Mouse (Mus musculus) liver, embryonic 14.5 days (tissue): Measurements from ENCODE around the gene Chd1l. TPM values are rescaled to one million over a fixed set of nuclear protein-coding genes. Genes with fewer than 3 reads are reported as not detected.

ENCODE experiments used
- ATAC-seq: fragments of 200-750 bp; cut with Nextera tagmentation; 2 replicates; pipeline ENCODE4 v1.8.0; 2017; ENCODE audit warnings: moderate number of reproducible peaks, mild to moderate bottlenecking, moderate library complexity; ENCODE audit not compliant: insufficient read depth
- DNase-seq, 3 experiments: peaks; one replicate each; pipeline ENCODE4 v3.0.0-alpha.2; 2012 to 2013; ENCODE audit warnings: low read depth in 3 of 3, low spot score in 3 of 3
- H3K27ac ChIP-seq: fragments of 300-500 bp; sonication (generic); 2 replicates; pipeline ENCODE4 v1.5.1; 2014; ENCODE audit warnings: moderate library complexity, mild to moderate bottlenecking, control low read depth, inconsistent platforms
- H3K27me3 ChIP-seq: fragments of 300-500 bp; sonication (generic); 2 replicates; pipeline ENCODE4 v1.6.1; 2014; ENCODE audit warnings: mild to moderate bottlenecking, low read length, moderate library complexity; ENCODE audit not compliant: control insufficient read depth, insufficient read depth
- H3K36me3 ChIP-seq: fragments of 300-500 bp; sonication (generic); replicated peaks from 2 replicates; pipeline ENCODE4 v1.6.1; 2014; ENCODE audit warnings: low read depth; ENCODE audit not compliant: control insufficient read depth, insufficient read depth
- H3K4me1 ChIP-seq, 2 experiments: fragments of 200-500 bp in 1 of 2; fragments of 300-500 bp in 1 of 2; sonication (generic) in 1 of 2; replicated peaks; 2 replicates each; pipeline ENCODE4 v1.6.1; 2012 to 2014; ENCODE audit warnings: antibody characterized with exemption in 1 of 2, inconsistent platforms in 1 of 2, low read length in 1 of 2; ENCODE audit not compliant: control insufficient read depth in 2 of 2, insufficient read depth in 2 of 2
- H3K4me2 ChIP-seq: fragments of 300-500 bp; sonication (generic); 2 replicates; pipeline ENCODE4 v1.6.1; 2014; ENCODE audit warnings: low read depth, mild to moderate bottlenecking, control low read depth, moderate library complexity
- H3K4me3 ChIP-seq, 2 experiments: fragments of 200-500 bp in 1 of 2; fragments of 300-500 bp in 1 of 2; sonication (generic) in 1 of 2; 2 replicates each; pipeline ENCODE4 v1.5.1; 2012 to 2014; ENCODE audit warnings: low read depth in 2 of 2, low read length in 2 of 2, mild to moderate bottlenecking in 2 of 2, control low read depth in 1 of 2, inconsistent platforms in 1 of 2, moderate library complexity in 1 of 2; ENCODE audit not compliant: insufficient read depth in 1 of 2
- H3K9ac ChIP-seq: fragments of 300-500 bp; sonication (generic); replicated peaks from 2 replicates; pipeline ENCODE4 v1.6.1; 2014; ENCODE audit warnings: mild to moderate bottlenecking, control low read depth, moderate library complexity
- H3K9me3 ChIP-seq: fragments of 300-500 bp; sonication (generic); 2 replicates; pipeline ENCODE4 v1.6.1; 2016; ENCODE audit warnings: low read length, mixed read lengths; ENCODE audit not compliant: control insufficient read depth
- CTCF ChIP-seq: IDR thresholded peaks from 2 replicates; pipeline ENCODE4 v1.5.1; 2016; ENCODE audit warnings: antibody characterized with exemption, low read depth, control low read depth
- EP300 ChIP-seq: IDR thresholded peaks from 2 replicates; pipeline ENCODE4 v1.6.1; 2016; ENCODE audit warnings: antibody characterized with exemption, low read depth
- WGBS: fragments of 180-500 bp; shearing (Covaris S2); extraction: QIAGEN DNeasy Blood & Tissue Kit; methylation state at CpG from one replicate; pipeline ENCODE4 v1.1.7; 2014; ENCODE audit not compliant: insufficient replicate concordance; 5-methylcytosine and 5-hydroxymethylcytosine counted together
- polyA plus RNA-seq, 2 experiments: library from polyadenylated mRNA; depleted of rRNA in 1 of 2; stranded (reverse) in 1 of 2; unstranded in 1 of 2; fragments of >200 nt; fragmentation: Nextera tagmentation in 1 of 2; extraction: Ambion mirVana in 1 of 2; gene quantifications; 2 replicates each; pipeline versions ENCODE4 v1.2.1 to v1.2.3; 2012 to 2014

The Chd1l gene
- polyA plus RNA-seq, 2 experiments, result 7.0 to 10.3 TPM

DNA sequence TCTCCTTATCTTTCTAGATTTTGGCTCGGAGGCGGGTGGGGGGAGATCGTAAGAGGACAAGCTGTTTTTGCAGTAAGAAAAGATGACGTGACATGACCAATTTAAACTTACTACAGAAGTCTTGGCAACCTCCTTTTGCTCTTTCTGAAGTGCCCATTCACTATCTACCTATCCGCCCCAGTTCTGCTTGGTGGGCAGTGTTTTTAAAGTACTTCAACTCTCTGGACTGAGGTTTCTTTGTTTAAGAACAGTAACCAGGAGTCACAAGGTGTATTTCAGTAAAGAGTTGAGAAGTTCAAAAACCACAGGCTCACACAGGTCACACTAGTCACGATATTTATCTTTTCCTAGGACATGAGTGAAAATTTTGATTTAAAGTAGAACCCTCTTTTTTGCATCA is 14.9 kb downstream of the Chd1l start:
- WGBS, result 68% methylated on average over 6 of the region's 6 CpGs

DNA sequence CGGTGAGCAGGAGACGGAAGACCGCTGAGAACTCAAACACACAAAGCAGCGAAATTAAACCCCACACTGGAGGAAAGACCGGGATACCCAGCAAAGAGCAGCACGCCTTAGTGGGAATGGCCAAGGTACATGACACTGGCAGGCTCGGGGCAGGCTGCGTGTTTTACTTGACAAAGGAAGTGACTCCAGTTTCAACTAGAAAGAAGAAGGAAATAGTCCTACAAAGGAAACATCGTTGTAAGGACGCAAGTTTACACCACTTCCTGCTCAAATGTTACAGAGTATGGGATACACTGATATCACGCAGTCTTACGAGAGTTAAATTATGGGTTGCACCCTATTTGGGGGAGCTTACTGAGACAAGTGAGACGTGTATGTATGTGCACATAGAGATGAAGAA is 15.9 kb downstream of the Chd1l start:
- no peaks in the 10 kb centered on the region for H3K27me3 ChIP-seq
- H3K36me3 ChIP-seq, result no peaks in the 10 kb centered on the region
- H3K4me3 ChIP-seq, result no peak overlapping the region
- 69% methylated on average over 13 of the region's 13 CpGs for WGBS
- ATAC-seq, result no peak
- DNase-seq, result no peak
- H3K4me1 ChIP-seq, result no peaks in the 10 kb centered on the region; a peak in 1 of 4 replicates
- no peak overlapping the region for H3K4me2 ChIP-seq
- TF ChIP-seq CTCF (no peak), EP300 (no peak)
- no peaks in the 10 kb centered on the region for H3K9me3 ChIP-seq
- no peak overlapping the region for H3K9ac ChIP-seq
- no peak overlapping the region for H3K27ac ChIP-seq

More for the DNA sequence above, 14.9 kb downstream of the Chd1l start:
- H3K4me1 ChIP-seq, result no peaks in the 10 kb centered on the region; a peak in 1 of 4 replicates
- no peak overlapping the region for H3K4me2 ChIP-seq
- no peaks in the 10 kb centered on the region for H3K36me3 ChIP-seq
- no peaks in the 10 kb centered on the region for H3K27me3 ChIP-seq
- DNase-seq (no peak), ATAC-seq (no peak)
- H3K27ac ChIP-seq, result no peak overlapping the region
- TF ChIP-seq EP300 (no peak), CTCF (no peak)
- no peak overlapping the region for H3K4me3 ChIP-seq
- no peaks in the 10 kb centered on the region for H3K9me3 ChIP-seq
- no peak overlapping the region for H3K9ac ChIP-seq

DNA sequence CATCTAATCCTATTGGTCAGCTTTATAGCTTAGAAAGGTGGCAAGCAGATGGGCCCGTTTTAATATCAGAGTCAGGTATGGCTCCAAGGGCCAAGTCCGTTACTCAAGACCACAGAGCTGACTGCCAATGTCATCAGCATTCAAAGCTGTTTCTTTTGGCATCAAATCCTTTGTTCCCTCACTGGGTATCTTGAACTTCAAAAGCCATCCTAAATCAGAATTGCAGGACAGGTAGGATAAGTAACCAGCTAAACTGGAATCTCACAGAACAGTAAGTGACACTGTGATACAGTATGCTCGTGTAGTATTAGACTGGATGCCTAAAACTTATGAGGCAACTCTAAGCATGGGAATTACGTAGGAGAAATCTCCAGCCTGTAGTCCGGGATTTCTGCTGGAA is 16.9 kb downstream of the Chd1l start:
- ATAC-seq, result no peak
- H3K27me3 ChIP-seq, result no peaks in the 10 kb centered on the region
- no peaks in the 10 kb centered on the region for H3K9me3 ChIP-seq
- DNase-seq, result no peak
- H3K9ac ChIP-seq, result no peak overlapping the region
- no peaks in the 10 kb centered on the region; the same call in 1 of the 2 replicates for H3K36me3 ChIP-seq
- no peak overlapping the region for H3K4me3 ChIP-seq
- no peaks in the 10 kb centered on the region; a peak in 1 of 4 replicates for H3K4me1 ChIP-seq
- no peak overlapping the region for H3K4me2 ChIP-seq
- TF ChIP-seq EP300 (no peak), CTCF (no peak)
- WGBS, result 81% methylated on average over 5 of the region's 5 CpGs
- H3K27ac ChIP-seq, result no peak overlapping the region

DNA sequence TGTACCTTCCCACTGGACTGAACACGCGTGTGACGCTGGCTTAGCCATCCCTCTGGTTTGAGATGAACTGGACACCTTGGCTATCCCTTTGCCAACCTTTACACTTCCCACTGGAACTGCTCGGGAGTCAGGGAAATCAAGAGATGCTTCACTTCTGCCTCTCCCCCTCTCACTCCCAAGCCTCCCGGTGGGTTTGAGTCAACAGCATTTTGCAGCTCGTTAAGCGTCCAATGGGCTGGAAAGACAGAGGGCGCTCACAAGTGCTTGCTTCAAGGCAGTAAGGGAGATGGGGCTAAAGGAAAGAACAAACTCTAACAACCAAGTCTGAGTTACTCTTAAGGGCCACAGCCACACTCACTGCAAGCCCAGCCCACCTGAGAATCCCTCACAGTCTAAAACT is 19.3 kb downstream of the Chd1l start:
- H3K9ac ChIP-seq, result no peak overlapping the region
- H3K4me3 ChIP-seq, result no peak overlapping the region
- TF ChIP-seq CTCF (no peak), EP300 (no peak)
- no peaks in the 10 kb centered on the region for H3K9me3 ChIP-seq
- H3K27ac ChIP-seq, result no peak overlapping the region
- DNase-seq (no peak), ATAC-seq (no peak)
- no peaks in the 10 kb centered on the region for H3K4me1 ChIP-seq
- no peaks in the 10 kb centered on the region for H3K27me3 ChIP-seq
- WGBS, result 78% methylated on average over 8 of the region's 8 CpGs
- H3K36me3 ChIP-seq, result no peaks in the 10 kb centered on the region; the same call in 1 of the 2 replicates
- no peak overlapping the region for H3K4me2 ChIP-seq

DNA sequence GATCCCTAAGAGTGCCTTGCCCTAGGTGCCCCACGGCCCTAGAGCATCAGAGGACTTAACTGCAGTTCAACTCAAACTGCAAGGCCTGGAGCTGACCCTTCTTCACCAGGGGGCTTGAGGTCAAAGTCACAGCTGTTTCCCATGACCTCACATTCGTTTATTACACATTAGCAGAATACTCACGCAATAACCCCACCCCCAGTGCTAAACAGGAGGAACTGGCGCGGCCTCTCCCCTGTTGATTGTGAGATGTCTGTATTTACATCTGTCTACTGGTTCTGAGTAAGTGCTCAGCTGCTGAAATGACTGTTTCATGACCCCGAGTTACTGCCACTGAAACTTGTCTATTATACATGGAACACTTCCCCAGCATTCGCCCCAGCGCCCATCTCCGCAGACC is 22.3 kb downstream of the Chd1l start:
- H3K27me3 ChIP-seq, result no peaks in the 10 kb centered on the region
- peaks cover 2% of the 10 kb centered on the region for H3K36me3 ChIP-seq
- no peak overlapping the region for H3K4me2 ChIP-seq
- 77% methylated on average over 9 of the region's 9 CpGs for WGBS
- H3K4me3 ChIP-seq, result no peak overlapping the region
- TF ChIP-seq CTCF (no peak), EP300 (no peak)
- no peak overlapping the region for H3K9ac ChIP-seq
- ATAC-seq, result no peak
- no peaks in the 10 kb centered on the region for H3K4me1 ChIP-seq
- no peak overlapping the region for H3K27ac ChIP-seq
- no peaks in the 10 kb centered on the region for H3K9me3 ChIP-seq
- no peak for DNase-seq
